Mouse (Mus musculus) erythroid progenitor cell, adult 5-6 weeks (primary cell): ENCODE measurements around the gene Krtap5-3. TPM values are rescaled to one million over a fixed set of nuclear protein-coding genes. Genes with fewer than 3 reads are reported as not detected.

Source experiments
- total RNA-seq, 2 experiments: library from RNA; stranded (forward) in 1 of 2; stranded (reverse) in 1 of 2; fragments of 150-400 nt in 1 of 2; fragments of 186-747, 209-891 nt in 1 of 2; gene quantifications; 2 replicates each; pipeline versions ENCODE4 v1.2.3 to v1.2.4; 2015 to 2017; ENCODE audit warnings: low replicate concordance in 2 of 2

Gene Krtap5-3
- total RNA-seq, 2 experiments from 2014 or later: not detected

Other genes with a start within 250 kb of the Krtap5-3 start
- gene Mob2, start 140.3 kb upstream of the Krtap5-3 start, total RNA-seq (2015; ENCODE audit: low replicate concordance): 74.6 and 92.6 TPM in 2 replicates
- gene Mob2, start 140.3 kb upstream of the Krtap5-3 start, total RNA-seq (2017; ENCODE audit: low replicate concordance): 59.1 and 69.3 TPM in 2 replicates
- 21.6 and 23.5 TPM in 2 replicates for gene Dusp8, start 105.5 kb upstream of the Krtap5-3 start, total RNA-seq (2015; ENCODE audit: low replicate concordance)
- gene Dusp8, start 105.5 kb upstream of the Krtap5-3 start, total RNA-seq (2017; ENCODE audit: low replicate concordance): 8.1 and 11.2 TPM in 2 replicates
- not detected in 2 replicates for gene Gm45618, start 80.6 kb upstream of the Krtap5-3 start, total RNA-seq (2015; ENCODE audit: low replicate concordance)
- not detected in 2 replicates for gene Gm45618, start 80.6 kb upstream of the Krtap5-3 start, total RNA-seq (2017; ENCODE audit: low replicate concordance)
- gene Gm39115, start 65.3 kb upstream of the Krtap5-3 start, total RNA-seq (2015; ENCODE audit: low replicate concordance): not detected in 2 replicates
- gene Gm39115, start 65.3 kb upstream of the Krtap5-3 start, total RNA-seq (2017; ENCODE audit: low replicate concordance): not detected in 2 replicates
- not detected in 2 replicates for gene Gm45337, start 56.8 kb upstream of the Krtap5-3 start, total RNA-seq (2015; ENCODE audit: low replicate concordance)
- not detected in 2 replicates for gene Gm45337, start 56.8 kb upstream of the Krtap5-3 start, total RNA-seq (2017; ENCODE audit: low replicate concordance)
- not detected in 2 replicates for gene Gm29735, start 44.3 kb upstream of the Krtap5-3 start, total RNA-seq (2015; ENCODE audit: low replicate concordance)
- gene Gm29735, start 44.3 kb upstream of the Krtap5-3 start, total RNA-seq (2017; ENCODE audit: low replicate concordance): not detected in 2 replicates
- gene Gm4553, start 35.6 kb upstream of the Krtap5-3 start, total RNA-seq (2015; ENCODE audit: low replicate concordance): not detected in 2 replicates
- not detected in 2 replicates for gene Gm4553, start 35.6 kb upstream of the Krtap5-3 start, total RNA-seq (2017; ENCODE audit: low replicate concordance)
- gene Krtap5-2, start 25.4 kb upstream of the Krtap5-3 start, total RNA-seq (2015; ENCODE audit: low replicate concordance): not detected in 2 replicates
- not detected in 2 replicates for gene Krtap5-2, start 25.4 kb upstream of the Krtap5-3 start, total RNA-seq (2017; ENCODE audit: low replicate concordance)
- not detected in 2 replicates for gene Gm10153, start 11.0 kb upstream of the Krtap5-3 start, total RNA-seq (2015; ENCODE audit: low replicate concordance)
- gene Gm10153, start 11.0 kb upstream of the Krtap5-3 start, total RNA-seq (2017; ENCODE audit: low replicate concordance): not detected in 2 replicates
- gene Gm7579, start 10.5 kb downstream of the Krtap5-3 start, total RNA-seq (2015; ENCODE audit: low replicate concordance): not detected in 2 replicates
- not detected in 2 replicates for gene Gm7579, start 10.5 kb downstream of the Krtap5-3 start, total RNA-seq (2017; ENCODE audit: low replicate concordance)
- not detected in 2 replicates for gene Krtap5-5, start 28.6 kb downstream of the Krtap5-3 start, total RNA-seq (2015; ENCODE audit: low replicate concordance)
- gene Krtap5-5, start 28.6 kb downstream of the Krtap5-3 start, total RNA-seq (2017; ENCODE audit: low replicate concordance): not detected in 2 replicates
- gene Gm40460, start 39.7 kb downstream of the Krtap5-3 start, total RNA-seq (2015; ENCODE audit: low replicate concordance): not detected in 2 replicates
- gene Gm40460, start 39.7 kb downstream of the Krtap5-3 start, total RNA-seq (2017; ENCODE audit: low replicate concordance): not detected in 2 replicates
- not detected in 2 replicates for gene Gm2431, start 57.0 kb downstream of the Krtap5-3 start, total RNA-seq (2015; ENCODE audit: low replicate concordance)
- gene Gm2431, start 57.0 kb downstream of the Krtap5-3 start, total RNA-seq (2017; ENCODE audit: low replicate concordance): not detected in 2 replicates
- not detected in 2 replicates for gene Gm4559, start 73.0 kb downstream of the Krtap5-3 start, total RNA-seq (2015; ENCODE audit: low replicate concordance)
- not detected in 2 replicates for gene Gm4559, start 73.0 kb downstream of the Krtap5-3 start, total RNA-seq (2017; ENCODE audit: low replicate concordance)
- not detected in 2 replicates for gene Krtap5-1, start 95.8 kb downstream of the Krtap5-3 start, total RNA-seq (2015; ENCODE audit: low replicate concordance)
- gene Krtap5-1, start 95.8 kb downstream of the Krtap5-3 start, total RNA-seq (2017; ENCODE audit: low replicate concordance): not detected in 2 replicates
- gene Krtap5-4, start 102.2 kb downstream of the Krtap5-3 start, total RNA-seq (2015; ENCODE audit: low replicate concordance): not detected in 2 replicates
- not detected in 2 replicates for gene Krtap5-4, start 102.2 kb downstream of the Krtap5-3 start, total RNA-seq (2017; ENCODE audit: low replicate concordance)
- not detected in 2 replicates for gene Ifitm10, start 172.4 kb downstream of the Krtap5-3 start, total RNA-seq (2015; ENCODE audit: low replicate concordance)
- gene Ifitm10, start 172.4 kb downstream of the Krtap5-3 start, total RNA-seq (2017; ENCODE audit: low replicate concordance): not detected in 2 replicates
- not detected in 2 replicates for gene Gm49369, start 181.3 kb downstream of the Krtap5-3 start, total RNA-seq (2015; ENCODE audit: low replicate concordance)
- 143 and 216 TPM in 2 replicates for gene Gm49369, start 181.3 kb downstream of the Krtap5-3 start, total RNA-seq (2017; ENCODE audit: low replicate concordance)
- gene Ctsd, start 186.7 kb downstream of the Krtap5-3 start, total RNA-seq (2015; ENCODE audit: low replicate concordance): 207 and 227 TPM in 2 replicates
- 161 and 184 TPM in 2 replicates for gene Ctsd, start 186.7 kb downstream of the Krtap5-3 start, total RNA-seq (2017; ENCODE audit: low replicate concordance)
- gene Syt8, start 233.5 kb downstream of the Krtap5-3 start, total RNA-seq (2015; ENCODE audit: low replicate concordance): not detected in 2 replicates
- not detected in 2 replicates for gene Syt8, start 233.5 kb downstream of the Krtap5-3 start, total RNA-seq (2017; ENCODE audit: low replicate concordance)
- not detected in 2 replicates for gene Tnni2, start 240.4 kb downstream of the Krtap5-3 start, total RNA-seq (2015; ENCODE audit: low replicate concordance)
- gene Tnni2, start 240.4 kb downstream of the Krtap5-3 start, total RNA-seq (2017; ENCODE audit: low replicate concordance): not detected in 2 replicates